Mouse (Mus musculus): ENCODE results near the gene Gon7. TPM values are rescaled to one million over a fixed set of nuclear protein-coding genes. Genes with fewer than 3 reads are reported as not detected.

The Gon7 gene
- polyA plus RNA-seq, 1 experiment from 2014 or later: 16.2 TPM

- no peak overlapping the region; the same call in 1 of the 2 replicates for H3K4me3 ChIP-seq (ENCODE audit: low read depth, low read length)
- H3K4me1 ChIP-seq (ENCODE audit: control insufficient read depth, insufficient read depth, low read length): no peaks in the 10 kb centered on the region
- DNase-seq (ENCODE audit: low spot score) (peak; percentile 68), ATAC-seq (ENCODE audit: low read depth) (peak; percentile 80)
- 22% methylated on average over 13 of the region's 13 CpGs for WGBS
- H3K36me3 ChIP-seq (ENCODE audit: control insufficient read depth, insufficient read depth, low read length): no peaks in the 10 kb centered on the region
- no peak overlapping the region for H3K27ac ChIP-seq (replicated peaks; ENCODE audit: low read depth, low read length)
- peak overlapping the region; percentile 31 for H3K4me2 ChIP-seq (ENCODE audit: low read depth, low read length)
- no peaks in the 10 kb centered on the region for H3K27me3 ChIP-seq (replicated peaks; ENCODE audit: control insufficient read depth, insufficient read depth, low read length)
- no peaks in the 10 kb centered on the region for H3K9me3 ChIP-seq (ENCODE audit: control insufficient read depth, low read length)
- H3K9ac ChIP-seq (ENCODE audit: low read depth, low read length): no peak overlapping the region
Observed at GRCm38 (mm10) chr12:102719552-102720315, 37.9 kb downstream of the Gon7 start.

GRCm38 (mm10) chr12:102714654-102715395 is 42.8 kb downstream of the Gon7 start:
- Histone ChIP-seq H3K4me1 (ENCODE audit: control insufficient read depth, insufficient read depth, low read length) (no peaks in the 10 kb centered on the region), H3K4me2 (ENCODE audit: low read depth, low read length) (no peak overlapping the region), H3K27ac (replicated peaks; ENCODE audit: low read depth, low read length) (no peak overlapping the region), H3K4me3 (ENCODE audit: low read depth, low read length) (no peak overlapping the region), H3K9me3 (ENCODE audit: control insufficient read depth, low read length) (no peaks in the 10 kb centered on the region), H3K27me3 (replicated peaks; ENCODE audit: control insufficient read depth, insufficient read depth, low read length) (no peaks in the 10 kb centered on the region), H3K36me3 (ENCODE audit: control insufficient read depth, insufficient read depth, low read length) (no peaks in the 10 kb centered on the region), H3K9ac (ENCODE audit: low read depth, low read length) (no peak overlapping the region)
- WGBS: 87% methylated on average over 10 of the region's 10 CpGs
- ATAC-seq (ENCODE audit: low read depth) (no peak), DNase-seq (ENCODE audit: low spot score) (no peak)

GRCm38 (mm10) chr12:102714116-102714515 is 43.5 kb downstream of the Gon7 start:
- ATAC-seq (ENCODE audit: low read depth) (no peak), DNase-seq (ENCODE audit: low spot score) (no peak)
- 75% methylated on average over 2 of the region's 2 CpGs for WGBS
- no peaks in the 10 kb centered on the region for H3K36me3 ChIP-seq (ENCODE audit: control insufficient read depth, insufficient read depth, low read length)
- no peak overlapping the region for H3K4me2 ChIP-seq (ENCODE audit: low read depth, low read length)
- H3K27ac ChIP-seq (replicated peaks; ENCODE audit: low read depth, low read length): no peak overlapping the region
- no peak overlapping the region for H3K4me3 ChIP-seq (ENCODE audit: low read depth, low read length)
- H3K9me3 ChIP-seq (ENCODE audit: control insufficient read depth, low read length): no peaks in the 10 kb centered on the region
- H3K9ac ChIP-seq (ENCODE audit: low read depth, low read length): no peak overlapping the region
- H3K27me3 ChIP-seq (replicated peaks; ENCODE audit: control insufficient read depth, insufficient read depth, low read length): no peaks in the 10 kb centered on the region
- no peaks in the 10 kb centered on the region for H3K4me1 ChIP-seq (ENCODE audit: control insufficient read depth, insufficient read depth, low read length)

- WGBS: 62% methylated on average over 17 of the region's 20 CpGs
- DNase-seq (ENCODE audit: low spot score): no peak
- no peaks in the 10 kb centered on the region for H3K9me3 ChIP-seq (ENCODE audit: control insufficient read depth, low read length)
- no peak for ATAC-seq (ENCODE audit: low read depth)
- H3K27me3 ChIP-seq (replicated peaks; ENCODE audit: control insufficient read depth, insufficient read depth, low read length): no peaks in the 10 kb centered on the region
- no peak overlapping the region for H3K4me2 ChIP-seq (ENCODE audit: low read depth, low read length)
- no peak overlapping the region for H3K9ac ChIP-seq (ENCODE audit: low read depth, low read length)
- no peak overlapping the region for H3K4me3 ChIP-seq (ENCODE audit: low read depth, low read length)
- H3K36me3 ChIP-seq (ENCODE audit: control insufficient read depth, insufficient read depth, low read length): no peaks in the 10 kb centered on the region
- H3K27ac ChIP-seq (replicated peaks; ENCODE audit: low read depth, low read length): no peak overlapping the region
- no peaks in the 10 kb centered on the region for H3K4me1 ChIP-seq (ENCODE audit: control insufficient read depth, insufficient read depth, low read length)
Observed at GRCm38 (mm10) chr12:102713153-102713865, 44.3 kb downstream of the Gon7 start.

GRCm38 (mm10) chr12:102710851-102711375 is 46.7 kb downstream of the Gon7 start:
- Histone ChIP-seq H3K9ac (ENCODE audit: low read depth, low read length) (no peak overlapping the region), H3K9me3 (ENCODE audit: control insufficient read depth, low read length) (no peaks in the 10 kb centered on the region), H3K4me3 (ENCODE audit: low read depth, low read length) (no peak overlapping the region), H3K4me1 (ENCODE audit: control insufficient read depth, insufficient read depth, low read length) (no peaks in the 10 kb centered on the region), H3K27me3 (replicated peaks; ENCODE audit: control insufficient read depth, insufficient read depth, low read length) (no peaks in the 10 kb centered on the region), H3K36me3 (ENCODE audit: control insufficient read depth, insufficient read depth, low read length) (no peaks in the 10 kb centered on the region), H3K27ac (replicated peaks; ENCODE audit: low read depth, low read length) (no peak overlapping the region), H3K4me2 (ENCODE audit: low read depth, low read length) (no peak overlapping the region)
- ATAC-seq (ENCODE audit: low read depth) (no peak), DNase-seq (ENCODE audit: low spot score) (no peak)
- 51% methylated on average over 4 of the region's 4 CpGs for WGBS

- WGBS: 76% methylated on average over 5 of the region's 5 CpGs
- Histone ChIP-seq H3K36me3 (ENCODE audit: control insufficient read depth, insufficient read depth, low read length) (no peaks in the 10 kb centered on the region), H3K4me1 (ENCODE audit: control insufficient read depth, insufficient read depth, low read length) (no peaks in the 10 kb centered on the region), H3K27me3 (replicated peaks; ENCODE audit: control insufficient read depth, insufficient read depth, low read length) (no peaks in the 10 kb centered on the region), H3K9ac (ENCODE audit: low read depth, low read length) (no peak overlapping the region), H3K4me3 (ENCODE audit: low read depth, low read length) (no peak overlapping the region), H3K4me2 (ENCODE audit: low read depth, low read length) (no peak overlapping the region), H3K27ac (replicated peaks; ENCODE audit: low read depth, low read length) (no peak overlapping the region), H3K9me3 (ENCODE audit: control insufficient read depth, low read length) (no peaks in the 10 kb centered on the region)
- ATAC-seq (ENCODE audit: low read depth) (no peak), DNase-seq (ENCODE audit: low spot score) (no peak)
Observed at GRCm38 (mm10) chr12:102709896-102710295, 47.7 kb downstream of the Gon7 start.

- Histone ChIP-seq H3K4me1 (ENCODE audit: control insufficient read depth, insufficient read depth, low read length) (peaks cover 10% of the 10 kb centered on the region), H3K4me3 (ENCODE audit: low read depth, low read length) (no peak overlapping the region), H3K36me3 (ENCODE audit: control insufficient read depth, insufficient read depth, low read length) (no peaks in the 10 kb centered on the region), H3K9ac (ENCODE audit: low read depth, low read length) (no peak overlapping the region), H3K9me3 (ENCODE audit: control insufficient read depth, low read length) (no peaks in the 10 kb centered on the region), H3K27ac (replicated peaks; ENCODE audit: low read depth, low read length) (no peak overlapping the region), H3K27me3 (replicated peaks; ENCODE audit: control insufficient read depth, insufficient read depth, low read length) (no peaks in the 10 kb centered on the region), H3K4me2 (ENCODE audit: low read depth, low read length) (no peak overlapping the region)
- DNase-seq (ENCODE audit: low spot score) (no peak), ATAC-seq (ENCODE audit: low read depth) (no peak)
- 83% methylated on average over 11 of the region's 11 CpGs for WGBS
Observed at GRCm38 (mm10) chr12:102708220-102708619, 49.4 kb downstream of the Gon7 start.

GRCm38 (mm10) chr12:102706833-102707463 is 50.7 kb downstream of the Gon7 start:
- ATAC-seq (ENCODE audit: low read depth) (no peak), DNase-seq (ENCODE audit: low spot score) (no peak)
- H3K27ac ChIP-seq (replicated peaks; ENCODE audit: low read depth, low read length): no peak overlapping the region
- no peaks in the 10 kb centered on the region for H3K27me3 ChIP-seq (replicated peaks; ENCODE audit: control insufficient read depth, insufficient read depth, low read length)
- H3K9me3 ChIP-seq (ENCODE audit: control insufficient read depth, low read length): no peaks in the 10 kb centered on the region
- peaks cover 20% of the 10 kb centered on the region for H3K4me1 ChIP-seq (ENCODE audit: control insufficient read depth, insufficient read depth, low read length)
- no peak overlapping the region for H3K9ac ChIP-seq (ENCODE audit: low read depth, low read length)
- H3K4me3 ChIP-seq (ENCODE audit: low read depth, low read length): no peak overlapping the region
- 83% methylated on average over 10 of the region's 10 CpGs for WGBS
- H3K36me3 ChIP-seq (ENCODE audit: control insufficient read depth, insufficient read depth, low read length): no peaks in the 10 kb centered on the region
- no peak overlapping the region for H3K4me2 ChIP-seq (ENCODE audit: low read depth, low read length)

All from embryonic facial prominence, embryonic 14.5 days (tissue).